Mouse (Mus musculus) c-Kit-positive CD71-negative TER-119-negative erythroid progenitor cells, embryonic 14.5 days (primary cell): Measurements from ENCODE around the gene Hdac11.

Experiments
- DNase-seq: peaks from one replicate; pipeline ENCODE4 v3.0.0-alpha.2; 2013; ENCODE audit warnings: low read depth

The Hdac11 gene

GRCm38 (mm10) chr6:91171396-91171895, 15.0 kb downstream of the Hdac11 start:
- no peak for DNase-seq

- DNase-seq = no peak
Observed at GRCm38 (mm10) chr6:91172381-91172780, 15.9 kb downstream of the Hdac11 start.

GRCm38 (mm10) chr6:91173221-91173880, 16.9 kb downstream of the Hdac11 start:
- DNase-seq = no peak

- DNase-seq = no peak
Observed at GRCm38 (mm10) chr6:91174211-91174610, 17.7 kb downstream of the Hdac11 start.

GRCm38 (mm10) chr6:91180767-91181171, 24.3 kb downstream of the Hdac11 start:
- no peak for DNase-seq

- DNase-seq = no peak
Observed at GRCm38 (mm10) chr6:91181320-91181719, 24.9 kb downstream of the Hdac11 start.

GRCm38 (mm10) chr6:91182075-91182490, 25.6 kb downstream of the Hdac11 start:
- no peak for DNase-seq

- no peak for DNase-seq
Observed at GRCm38 (mm10) chr6:91183041-91183440, 26.6 kb downstream of the Hdac11 start.

- no peak for DNase-seq
Observed at GRCm38 (mm10) chr6:91183980-91184379, 27.5 kb downstream of the Hdac11 start.

- DNase-seq = no peak
Observed at GRCm38 (mm10) chr6:91184776-91185175, 28.3 kb downstream of the Hdac11 start.

GRCm38 (mm10) chr6:91185502-91185901, 29.0 kb downstream of the Hdac11 start:
- no peak for DNase-seq

GRCm38 (mm10) chr6:91186161-91186931, 29.9 kb downstream of the Hdac11 start:
- peak; percentile 22 for DNase-seq

GRCm38 (mm10) chr6:91186934-91187333, 30.5 kb downstream of the Hdac11 start:
- no peak for DNase-seq

GRCm38 (mm10) chr6:91187871-91188270, 31.4 kb downstream of the Hdac11 start:
- no peak for DNase-seq

- no peak for DNase-seq
Observed at GRCm38 (mm10) chr6:91189971-91190370, 33.5 kb downstream of the Hdac11 start.

- DNase-seq = no peak
Observed at GRCm38 (mm10) chr6:91191465-91191864, 35.0 kb downstream of the Hdac11 start.

- DNase-seq = no peak
Observed at GRCm38 (mm10) chr6:91192421-91192820, 36.0 kb downstream of the Hdac11 start.

GRCm38 (mm10) chr6:91192851-91193545, 36.5 kb downstream of the Hdac11 start:
- DNase-seq = no peak

GRCm38 (mm10) chr6:91198456-91198855, 42.0 kb downstream of the Hdac11 start:
- no peak for DNase-seq

GRCm38 (mm10) chr6:91200429-91201188, 44.1 kb downstream of the Hdac11 start:
- DNase-seq = no peak

GRCm38 (mm10) chr6:91201881-91202341, 45.4 kb downstream of the Hdac11 start:
- no peak for DNase-seq

GRCm38 (mm10) chr6:91202571-91202970, 46.1 kb downstream of the Hdac11 start:
- no peak for DNase-seq
